Mouse (Mus musculus): Measurements from ENCODE around the gene Med13l. TPM values are rescaled to one million over a fixed set of nuclear protein-coding genes. Genes with fewer than 3 reads are reported as not detected.

Med13l gene
- polyA plus RNA-seq, 1 experiment from 2014 or later = 5.9 TPM

DNA sequence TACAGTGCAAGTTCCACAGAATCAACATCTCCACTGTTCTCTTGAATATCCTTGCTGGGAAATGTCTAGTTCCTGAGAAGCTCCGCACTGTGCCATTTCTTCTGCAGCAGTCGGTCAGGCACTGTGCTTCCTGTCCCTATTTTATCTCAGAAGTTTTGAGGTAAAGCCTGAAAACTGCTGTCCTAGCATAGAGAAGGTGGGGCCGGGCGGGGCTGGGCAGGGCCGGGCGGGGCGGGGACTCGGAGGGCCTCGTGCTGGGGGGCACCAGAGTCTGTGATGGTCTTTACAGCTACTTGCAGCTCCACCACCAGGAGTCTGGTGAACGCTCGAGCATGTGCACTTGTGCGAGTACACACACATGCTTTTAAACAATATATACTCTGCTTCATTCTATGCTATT, 83.6 kb downstream of the Med13l start:
- ATAC-seq (0 out of 2 replicates have a peak, but pooled peaks have one; percentile 22), DNase-seq (no peak)
- H3K9me3 ChIP-seq (ENCODE audit: low read length) = no peaks in the 10 kb centered on the region
- H3K9ac ChIP-seq (replicated peaks) = no peak overlapping the region
- no peak overlapping the region for H3K27ac ChIP-seq (ENCODE audit: low read depth)
- peak overlapping the region; percentile 27; the same call in 1 of the 2 replicates for H3K4me2 ChIP-seq (ENCODE audit: low read depth, low read length)
- 25% methylated on average over 12 of the region's 12 CpGs for WGBS (ENCODE audit: insufficient replicate concordance)
- H3K4me1 ChIP-seq (ENCODE audit: insufficient read depth) = peaks cover 53% of the 10 kb centered on the region
- no peaks in the 10 kb centered on the region; the same call in 1 of the 2 replicates for H3K36me3 ChIP-seq (replicated peaks; ENCODE audit: insufficient read depth, low read length)
- no peaks in the 10 kb centered on the region for H3K27me3 ChIP-seq (ENCODE audit: insufficient read depth, low read length)
- no peak for TF ChIP-seq EP300 (IDR thresholded peaks at IDR 0.05; ENCODE audit: low read depth)
- no peak for TF ChIP-seq CTCF (IDR thresholded peaks at IDR 0.05; ENCODE audit: low read depth)
- H3K4me3 ChIP-seq (ENCODE audit: low read depth, low read length) = no peak overlapping the region

DNA sequence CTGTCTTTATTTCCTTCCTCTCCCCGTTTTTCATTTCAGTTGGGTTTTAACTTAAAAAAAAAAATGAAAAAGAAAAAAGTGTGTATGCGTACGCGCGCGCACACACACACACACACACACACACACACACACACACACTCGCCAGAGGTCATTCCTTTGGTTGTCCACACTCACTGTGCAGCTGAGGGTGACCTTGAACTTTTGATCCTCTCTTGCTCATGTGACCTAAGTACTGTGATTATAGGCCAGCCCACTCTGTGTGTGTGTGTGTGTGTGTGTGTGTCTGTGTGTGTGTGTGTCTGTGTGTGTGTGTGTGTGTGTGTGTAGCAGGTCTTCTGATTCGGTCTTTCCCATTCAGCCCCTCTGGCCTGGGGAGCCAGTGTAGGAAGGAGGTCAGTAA, 84.0 kb downstream of the Med13l start:
- peaks cover 53% of the 10 kb centered on the region for H3K4me1 ChIP-seq (ENCODE audit: insufficient read depth)
- no peaks in the 10 kb centered on the region for H3K9me3 ChIP-seq (ENCODE audit: low read length)
- DNase-seq (no peak), ATAC-seq (peak; percentile 40; the same call in 1 of the 2 replicates)
- H3K27me3 ChIP-seq (ENCODE audit: insufficient read depth, low read length) = no peaks in the 10 kb centered on the region
- H3K36me3 ChIP-seq (replicated peaks; ENCODE audit: insufficient read depth, low read length) = no peaks in the 10 kb centered on the region; the same call in 1 of the 2 replicates
- no peak overlapping the region for H3K27ac ChIP-seq (ENCODE audit: low read depth)
- H3K9ac ChIP-seq (replicated peaks) = no peak overlapping the region
- H3K4me3 ChIP-seq (ENCODE audit: low read depth, low read length) = no peak overlapping the region
- no peak overlapping the region for H3K4me2 ChIP-seq (ENCODE audit: low read depth, low read length)
- TF ChIP-seq EP300 (IDR thresholded peaks at IDR 0.05; ENCODE audit: low read depth) = no peak
- TF ChIP-seq CTCF (IDR thresholded peaks at IDR 0.05; ENCODE audit: low read depth) = no peak
- WGBS (ENCODE audit: insufficient replicate concordance) = 45% methylated on average over 8 of the region's 8 CpGs

DNA sequence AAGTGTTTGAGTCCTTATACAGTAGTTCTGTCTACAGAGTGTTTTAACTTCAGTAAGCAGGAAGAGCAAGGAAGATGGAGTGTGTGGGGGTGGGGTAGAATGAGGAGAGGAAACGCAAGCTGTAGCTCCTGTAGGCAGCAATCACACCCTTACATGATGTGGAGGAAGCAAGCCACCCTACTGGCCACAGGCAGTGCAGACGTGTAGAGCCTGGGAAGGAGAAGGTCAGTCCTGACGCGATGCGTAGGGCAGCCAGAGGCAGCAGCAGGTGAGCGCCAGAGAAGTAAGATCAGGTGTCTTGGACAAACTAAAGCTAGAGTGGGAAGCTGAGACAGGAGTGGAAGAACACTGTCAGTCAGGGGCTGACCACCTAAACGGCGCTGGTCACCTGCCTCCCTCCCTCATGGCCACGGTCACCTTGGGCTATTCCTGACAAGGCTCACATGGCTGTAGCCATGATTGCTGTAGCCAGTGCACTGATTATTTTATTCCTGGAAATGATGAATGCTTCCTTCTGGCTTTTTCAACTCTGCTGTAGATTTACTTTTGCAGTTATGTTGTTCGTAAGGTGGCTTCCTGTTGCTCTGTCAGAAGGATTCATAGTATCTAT, 84.8 kb downstream of the Med13l start:
- Histone ChIP-seq H3K36me3 (replicated peaks; ENCODE audit: insufficient read depth, low read length) (no peaks in the 10 kb centered on the region; the same call in 1 of the 2 replicates), H3K27me3 (ENCODE audit: insufficient read depth, low read length) (no peaks in the 10 kb centered on the region), H3K9ac (replicated peaks) (no peak overlapping the region), H3K4me3 (ENCODE audit: low read depth, low read length) (no peak overlapping the region), H3K9me3 (ENCODE audit: low read length) (no peaks in the 10 kb centered on the region), H3K4me2 (ENCODE audit: low read depth, low read length) (no peak overlapping the region), H3K4me1 (ENCODE audit: insufficient read depth) (peaks cover 53% of the 10 kb centered on the region), H3K27ac (ENCODE audit: low read depth) (no peak overlapping the region)
- DNase-seq (no peak), ATAC-seq (no peak)
- WGBS (ENCODE audit: insufficient replicate concordance) = 61% methylated on average over 10 of the region's 10 CpGs
- TF ChIP-seq EP300 (IDR thresholded peaks at IDR 0.05; ENCODE audit: low read depth) = no peak
- TF ChIP-seq CTCF (IDR thresholded peaks at IDR 0.05; ENCODE audit: low read depth) = 0 out of 2 replicates have a peak, but pooled peaks have one; percentile 17

DNA sequence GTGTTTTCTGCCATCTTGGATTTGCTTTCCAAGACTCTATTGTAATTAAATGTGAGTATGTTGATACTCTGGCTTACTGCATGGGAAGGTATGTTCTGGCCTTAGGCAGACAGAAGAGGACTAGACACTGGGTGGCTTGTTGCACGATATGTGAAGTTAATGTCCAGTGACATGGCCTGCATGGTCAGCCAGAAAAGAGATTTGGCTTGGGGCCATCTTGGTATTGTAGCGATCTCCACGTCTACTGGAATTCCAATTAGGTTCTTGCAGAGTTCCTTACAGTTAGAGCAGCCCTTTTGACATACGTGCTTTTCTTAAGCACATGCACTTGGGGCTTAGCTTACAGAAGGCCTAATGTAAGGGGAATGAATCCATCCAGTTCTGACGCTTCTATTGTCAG, 86.4 kb downstream of the Med13l start:
- 74% methylated on average over 5 of the region's 5 CpGs for WGBS (ENCODE audit: insufficient replicate concordance)
- Histone ChIP-seq H3K36me3 (replicated peaks; ENCODE audit: insufficient read depth, low read length) (no peaks in the 10 kb centered on the region), H3K27ac (ENCODE audit: low read depth) (no peak overlapping the region; the same call in 1 of the 2 replicates), H3K9me3 (ENCODE audit: low read length) (no peaks in the 10 kb centered on the region), H3K27me3 (ENCODE audit: insufficient read depth, low read length) (no peaks in the 10 kb centered on the region), H3K4me2 (ENCODE audit: low read depth, low read length) (no peak overlapping the region), H3K4me3 (ENCODE audit: low read depth, low read length) (no peak overlapping the region), H3K4me1 (ENCODE audit: insufficient read depth) (peaks cover 61% of the 10 kb centered on the region), H3K9ac (replicated peaks) (no peak overlapping the region)
- no peak for TF ChIP-seq EP300 (IDR thresholded peaks at IDR 0.05; ENCODE audit: low read depth)
- no peak for TF ChIP-seq CTCF (IDR thresholded peaks at IDR 0.05; ENCODE audit: low read depth)
- DNase-seq (no peak), ATAC-seq (no peak)

DNA sequence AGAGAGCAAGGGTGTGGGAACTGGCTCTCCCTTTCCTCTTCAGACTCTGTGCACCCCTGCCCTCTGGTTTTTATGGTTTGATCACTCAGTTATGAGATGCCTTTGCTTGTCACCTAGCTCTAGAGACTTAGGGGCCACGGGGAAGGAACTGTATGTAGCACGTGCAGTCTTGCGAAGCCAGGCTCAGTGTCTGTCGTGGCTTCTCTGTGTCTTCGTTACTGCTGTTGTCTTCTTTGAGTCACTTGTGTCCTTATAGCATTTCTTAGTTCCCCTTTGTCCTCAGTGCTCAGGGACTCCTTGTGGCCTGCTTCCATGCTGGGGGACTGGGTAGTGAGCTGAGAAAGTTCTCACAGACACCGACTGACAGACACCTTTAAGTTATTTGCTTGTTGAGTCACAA, 86.9 kb downstream of the Med13l start:
- Histone ChIP-seq H3K4me3 (ENCODE audit: low read depth, low read length) (no peak overlapping the region), H3K9me3 (ENCODE audit: low read length) (no peaks in the 10 kb centered on the region), H3K4me2 (ENCODE audit: low read depth, low read length) (no peak overlapping the region), H3K27ac (ENCODE audit: low read depth) (peak overlapping the region; percentile 46), H3K27me3 (ENCODE audit: insufficient read depth, low read length) (no peaks in the 10 kb centered on the region), H3K4me1 (ENCODE audit: insufficient read depth) (peaks cover 59% of the 10 kb centered on the region), H3K36me3 (replicated peaks; ENCODE audit: insufficient read depth, low read length) (no peaks in the 10 kb centered on the region), H3K9ac (replicated peaks) (no peak overlapping the region)
- ATAC-seq (peak; percentile 18; the same call in 1 of the 2 replicates), DNase-seq (no peak)
- 31% methylated on average over 6 of the region's 6 CpGs for WGBS (ENCODE audit: insufficient replicate concordance)
- TF ChIP-seq EP300 (IDR thresholded peaks at IDR 0.05; ENCODE audit: low read depth) (no peak), CTCF (IDR thresholded peaks at IDR 0.05; ENCODE audit: low read depth) (no peak)

DNA sequence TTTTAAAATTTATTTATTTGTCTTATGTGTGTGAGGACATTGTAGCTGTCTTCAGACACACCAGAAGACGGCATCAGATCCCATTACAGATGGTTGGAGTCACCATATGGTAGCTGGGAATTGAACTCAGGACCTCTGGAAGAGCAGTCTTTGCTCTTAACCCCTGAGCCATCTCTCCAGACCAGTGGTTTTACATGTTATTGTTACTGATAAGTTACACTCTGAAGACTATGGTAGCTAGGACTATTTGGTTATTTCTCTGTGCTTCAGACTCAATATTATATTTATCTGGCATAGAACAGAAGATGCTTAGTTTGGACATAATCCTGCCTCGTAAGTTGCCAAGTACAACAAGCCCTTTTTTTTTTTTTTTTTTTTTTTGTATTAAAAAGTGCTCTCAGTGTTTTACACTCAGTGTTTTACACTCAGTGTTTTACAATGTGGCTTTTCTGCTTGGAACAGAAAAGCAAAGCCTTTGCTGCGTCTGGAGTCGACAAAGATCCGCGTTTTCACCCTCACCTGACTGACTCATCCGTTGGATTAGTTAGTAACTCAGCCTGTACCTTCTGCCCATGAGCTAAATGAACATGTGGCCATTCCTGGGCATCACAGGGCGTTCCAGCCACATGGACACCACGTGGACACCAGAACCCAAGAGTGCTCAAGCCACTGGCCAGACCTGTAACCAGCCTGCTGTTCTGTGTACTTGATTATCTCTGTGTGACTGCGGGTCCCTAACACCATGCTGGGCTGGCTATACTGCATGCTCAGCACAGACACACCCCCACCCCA, 88.9 kb downstream of the Med13l start:
- Histone ChIP-seq H3K36me3 (replicated peaks; ENCODE audit: insufficient read depth, low read length) (no peaks in the 10 kb centered on the region), H3K9me3 (ENCODE audit: low read length) (no peaks in the 10 kb centered on the region), H3K4me3 (ENCODE audit: low read depth, low read length) (no peak overlapping the region), H3K4me1 (ENCODE audit: insufficient read depth) (peaks cover 49% of the 10 kb centered on the region), H3K9ac (replicated peaks) (no peak overlapping the region), H3K27me3 (ENCODE audit: insufficient read depth, low read length) (no peaks in the 10 kb centered on the region), H3K4me2 (ENCODE audit: low read depth, low read length) (no peak overlapping the region), H3K27ac (ENCODE audit: low read depth) (0 out of 2 replicates have a peak overlapping the region, but pooled peaks have one; percentile 2)
- 87% methylated on average over 10 of the region's 10 CpGs for WGBS (ENCODE audit: insufficient replicate concordance)
- ATAC-seq (peak; percentile 31), DNase-seq (no peak)
- TF ChIP-seq CTCF (IDR thresholded peaks at IDR 0.05; ENCODE audit: low read depth) (no peak), EP300 (IDR thresholded peaks at IDR 0.05; ENCODE audit: low read depth) (no peak)
